Mouse (Mus musculus): ENCODE data around the gene Tenm4.

DNA sequence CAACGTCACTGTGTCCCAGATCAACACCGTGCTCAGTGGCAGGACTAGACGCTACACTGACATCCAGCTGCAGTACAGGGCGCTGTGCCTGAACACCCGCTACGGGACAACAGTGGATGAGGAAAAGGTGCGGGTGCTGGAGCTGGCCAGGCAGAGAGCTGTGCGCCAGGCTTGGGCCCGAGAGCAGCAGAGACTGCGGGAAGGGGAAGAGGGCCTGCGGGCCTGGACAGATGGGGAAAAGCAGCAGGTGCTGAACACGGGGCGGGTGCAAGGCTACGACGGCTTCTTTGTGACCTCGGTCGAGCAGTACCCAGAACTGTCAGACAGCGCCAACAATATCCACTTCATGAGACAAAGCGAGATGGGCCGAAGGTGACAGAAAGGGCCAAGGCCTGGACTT lies 735.2 kb downstream of the Tenm4 start:
- TF ChIP-seq CTCF (IDR thresholded peaks at IDR 0.05; ENCODE audit: low read depth, low read length) (no peak), POLR2A (IDR thresholded peaks at IDR 0.05; ENCODE audit: extremely low read depth, insufficient read depth, low read length) (no peak)

Measured in liver, adult 2 months (tissue).